Mouse (Mus musculus): ENCODE measurements around the gene Slc25a12. TPM values are rescaled to one million over a fixed set of nuclear protein-coding genes. Genes with fewer than 3 reads are reported as not detected.

The Slc25a12 gene
- total RNA-seq, 2 experiments from 2014 or later: 175 to 176 TPM

- DNase-seq: no peak
Measured at GRCm38 (mm10) chr2:71306357-71306756, 61.2 kb downstream of the Slc25a12 start.

GRCm38 (mm10) chr2:71304821-71305220 lies 62.7 kb downstream of the Slc25a12 start:
- no peak for DNase-seq

GRCm38 (mm10) chr2:71303221-71303620 lies 64.3 kb downstream of the Slc25a12 start:
- peak; percentile 23 for DNase-seq

- DNase-seq: no peak
Measured at GRCm38 (mm10) chr2:71302156-71302663, 65.3 kb downstream of the Slc25a12 start.

- DNase-seq: peak; percentile 12
Measured at GRCm38 (mm10) chr2:71298729-71299128, 68.8 kb downstream of the Slc25a12 start.

GRCm38 (mm10) chr2:71297501-71297900 lies 70.0 kb downstream of the Slc25a12 start:
- DNase-seq: no peak

GRCm38 (mm10) chr2:71295844-71296243 lies 71.7 kb downstream of the Slc25a12 start:
- DNase-seq: no peak

- DNase-seq: no peak
Measured at GRCm38 (mm10) chr2:71294489-71294888, 73.1 kb downstream of the Slc25a12 start.

- DNase-seq: no peak
Measured at GRCm38 (mm10) chr2:71293983-71294382, 73.6 kb downstream of the Slc25a12 start.

GRCm38 (mm10) chr2:71291566-71291965 lies 76.0 kb downstream of the Slc25a12 start:
- DNase-seq: no peak

GRCm38 (mm10) chr2:71290107-71290775 lies 77.3 kb downstream of the Slc25a12 start:
- DNase-seq: no peak

- no peak for DNase-seq
Measured at GRCm38 (mm10) chr2:71281981-71282380, 85.6 kb downstream of the Slc25a12 start.

- DNase-seq: peak; percentile 11
Measured at GRCm38 (mm10) chr2:71278791-71279775, 88.5 kb downstream of the Slc25a12 start.

GRCm38 (mm10) chr2:71275734-71276133 lies 91.8 kb downstream of the Slc25a12 start:
- DNase-seq: no peak

- DNase-seq: peak; percentile 33
Measured at GRCm38 (mm10) chr2:71273955-71274679, 93.4 kb downstream of the Slc25a12 start.

- no peak for DNase-seq
Measured at GRCm38 (mm10) chr2:71270085-71270484, 97.5 kb downstream of the Slc25a12 start.

- no peak for DNase-seq
Measured at GRCm38 (mm10) chr2:71269332-71269731, 98.2 kb downstream of the Slc25a12 start.

- DNase-seq: no peak
Measured at GRCm38 (mm10) chr2:71268691-71269090, 98.9 kb downstream of the Slc25a12 start.

GRCm38 (mm10) chr2:71264585-71264984 lies 103.0 kb downstream of the Slc25a12 start:
- peak; percentile 54 for DNase-seq

GRCm38 (mm10) chr2:71256581-71256980 lies 111.0 kb downstream of the Slc25a12 start:
- DNase-seq: no peak

GRCm38 (mm10) chr2:71254836-71255235 lies 112.7 kb downstream of the Slc25a12 start:
- DNase-seq: no peak

GRCm38 (mm10) chr2:71250841-71251240 lies 116.7 kb downstream of the Slc25a12 start:
- DNase-seq: no peak

- no peak for DNase-seq
Measured at GRCm38 (mm10) chr2:71248071-71248470, 119.5 kb downstream of the Slc25a12 start.
